Mouse (Mus musculus) heart, embryonic 12.5 days (tissue): ENCODE measurements at regions not wholly inside any gene's neighbourhood (a gene's known extent, or its start where the extent isn't known, plus 50 kb on each side); places are given as distances from the start of the nearest gene placed in this dataset.

ENCODE experiments used
- ATAC-seq: fragments of 200-750 bp; cut with Nextera tagmentation; 2 replicates; pipeline ENCODE4 v1.8.0; 2017; ENCODE audit warnings: moderate TSS enrichment, moderate library complexity; ENCODE audit not compliant: insufficient number of reproducible peaks, low FRiP score
- H3K27ac ChIP-seq: fragments of 300-500 bp; sonication (generic); 2 replicates; pipeline ENCODE4 v1.5.1; 2016; ENCODE audit warnings: mild to moderate bottlenecking, moderate library complexity; ENCODE audit not compliant: poor library complexity, severe bottlenecking
- H3K27me3 ChIP-seq: fragments of 300-500 bp; sonication (generic); replicated peaks from 2 replicates; pipeline ENCODE4 v1.6.1; 2016; ENCODE audit warnings: mild to moderate bottlenecking, moderate library complexity
- H3K36me3 ChIP-seq: fragments of 300-500 bp; sonication (generic); 2 replicates; pipeline ENCODE4 v1.6.1; 2016; ENCODE audit warnings: mild to moderate bottlenecking, moderate library complexity
- H3K4me1 ChIP-seq: fragments of 300-500 bp; sonication (generic); replicated peaks from 2 replicates; pipeline ENCODE4 v1.6.1; 2016; ENCODE audit warnings: mild to moderate bottlenecking
- H3K4me2 ChIP-seq: fragments of 300-500 bp; sonication (generic); 2 replicates; pipeline ENCODE4 v1.6.1; 2016; ENCODE audit warnings: mild to moderate bottlenecking, moderate library complexity
- H3K4me3 ChIP-seq: fragments of 300-500 bp; sonication (generic); 2 replicates; pipeline ENCODE4 v1.5.1; 2016; ENCODE audit warnings: mild to moderate bottlenecking
- H3K9ac ChIP-seq: fragments of 300-500 bp; sonication (generic); 2 replicates; pipeline ENCODE4 v1.6.1; 2016; ENCODE audit warnings: mild to moderate bottlenecking, moderate library complexity
- H3K9me3 ChIP-seq: fragments of 300-500 bp; sonication (generic); replicated peaks from 2 replicates; pipeline ENCODE4 v1.6.1; 2016; ENCODE audit warnings: mild to moderate bottlenecking, moderate library complexity
- WGBS: fragments of 180-500 bp; shearing (Covaris S2); methylation state at CpG from one replicate; pipeline ENCODE4 v1.1.7; 2016; 5-methylcytosine and 5-hydroxymethylcytosine counted together

- Histone ChIP-seq H3K27me3 (0 out of 2 replicates have a peak, but pooled peaks cover 6% of the 10 kb centered on the region), H3K4me1 (peaks cover 2% of the 10 kb centered on the region; the same call in 1 of the 2 replicates), H3K27ac (no peak overlapping the region), H3K36me3 (no peaks in the 10 kb centered on the region), H3K4me3 (peak overlapping the region; percentile 39), H3K9ac (no peak overlapping the region), H3K4me2 (peak overlapping the region; percentile 47), H3K9me3 (no peaks in the 10 kb centered on the region)
- ATAC-seq: 0 out of 2 replicates have a peak, but pooled peaks have one; percentile 11
- WGBS: 44% methylated on average over 14 of the region's 14 CpGs
Measured at GRCm38 (mm10) chr8:92771856-92772650, 55.0 kb upstream of the Mmp2 start.

DNA sequence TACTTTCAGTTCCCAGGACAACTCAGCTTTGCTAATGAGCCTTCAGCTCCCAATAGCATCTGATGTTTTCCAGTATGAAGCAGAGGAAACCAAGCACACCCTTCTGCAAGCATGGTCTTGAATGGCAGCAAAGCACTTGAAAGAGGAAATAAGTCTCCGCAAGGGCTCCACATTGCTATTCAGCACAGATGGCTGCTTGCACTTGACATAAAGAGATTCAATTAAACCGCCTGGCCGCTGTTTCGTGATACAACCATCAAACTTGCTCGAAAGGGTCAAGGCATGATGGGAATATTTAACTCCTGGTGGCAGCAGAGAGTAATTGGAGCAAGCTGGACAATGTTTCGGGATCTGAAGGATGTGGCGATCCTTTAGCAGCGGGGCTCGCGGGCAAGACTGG, 54.3 kb upstream of the Mmp2 start:
- H3K4me2 ChIP-seq: peak overlapping the region; percentile 47; the same call in 1 of the 2 replicates
- 0 out of 2 replicates have a peak, but pooled peaks cover 1% of the 10 kb centered on the region for H3K27me3 ChIP-seq
- H3K4me1 ChIP-seq: peaks cover 4% of the 10 kb centered on the region; the same call in 1 of the 2 replicates
- H3K4me3 ChIP-seq: no peak overlapping the region
- H3K27ac ChIP-seq: no peak overlapping the region
- WGBS: 79% methylated on average over 10 of the region's 10 CpGs
- H3K9me3 ChIP-seq: no peaks in the 10 kb centered on the region
- H3K36me3 ChIP-seq: no peaks in the 10 kb centered on the region
- H3K9ac ChIP-seq: no peak overlapping the region
- no peak for ATAC-seq

DNA sequence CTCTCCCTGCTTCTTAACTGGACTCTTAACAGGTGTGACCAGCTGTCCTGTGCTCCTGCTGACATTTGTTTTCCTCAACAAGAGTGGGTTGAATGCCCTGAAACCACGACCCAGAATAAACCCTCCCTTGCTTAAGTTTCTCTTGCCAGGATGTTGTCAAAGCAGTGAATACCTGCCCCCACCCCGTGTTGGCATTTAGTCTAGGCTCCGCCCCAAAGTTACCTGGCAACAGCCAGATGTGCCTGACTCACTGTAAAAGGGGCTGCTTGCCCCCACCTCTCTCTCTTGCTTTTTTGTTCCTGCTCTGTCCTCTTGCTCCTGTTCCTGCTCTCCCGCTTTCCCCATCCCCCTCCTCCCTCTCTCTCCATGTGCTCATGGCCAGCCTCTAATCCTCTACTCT, 51.9 kb upstream of the Mmp2 start:
- Histone ChIP-seq H3K36me3 (no peaks in the 10 kb centered on the region), H3K9me3 (no peaks in the 10 kb centered on the region), H3K4me1 (peaks cover 4% of the 10 kb centered on the region; the same call in 1 of the 2 replicates), H3K27me3 (no peaks in the 10 kb centered on the region), H3K4me2 (no peak overlapping the region), H3K4me3 (no peak overlapping the region), H3K9ac (no peak overlapping the region), H3K27ac (no peak overlapping the region)
- WGBS: 53% methylated on average over 4 of the region's 4 CpGs
- ATAC-seq: no peak

- Histone ChIP-seq H3K4me2 (no peak overlapping the region), H3K36me3 (no peaks in the 10 kb centered on the region), H3K9ac (no peak overlapping the region), H3K27me3 (no peaks in the 10 kb centered on the region), H3K9me3 (no peaks in the 10 kb centered on the region), H3K4me1 (peaks cover 8% of the 10 kb centered on the region; the same call in 1 of the 2 replicates), H3K27ac (no peak overlapping the region), H3K4me3 (no peak overlapping the region)
- ATAC-seq: no peak
- 14% methylated on average over 5 of the region's 5 CpGs for WGBS
Measured at GRCm38 (mm10) chr8:92777106-92777505, 50.0 kb upstream of the Mmp2 start.
